Comparison of ENCODE assay signal across 18 mouse cellular contexts in the genomic region with DNA sequence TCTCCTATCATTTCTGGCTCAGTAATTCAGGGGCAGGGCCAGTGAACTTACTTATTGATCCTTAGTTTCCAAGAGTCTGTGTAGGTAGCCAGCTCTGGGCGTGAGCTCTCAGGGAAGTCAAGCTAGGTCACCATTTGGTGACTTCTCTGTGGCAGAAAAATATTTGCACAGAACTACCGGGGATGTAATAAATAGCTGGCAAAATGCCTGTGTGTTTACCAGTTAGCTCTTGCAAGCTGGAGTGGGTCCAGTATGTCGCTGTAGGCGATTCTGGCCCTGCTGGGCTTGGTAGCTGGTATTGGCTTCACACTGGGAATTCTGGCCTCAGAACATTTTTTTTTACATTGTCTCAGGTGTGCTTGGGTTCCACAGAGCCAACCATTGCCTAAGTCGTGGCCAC.
DNase-seq lines count a peak whose midpoint lies in the region; ATAC-seq and TF ChIP-seq lines count a peak whose summit lies in the region.
"Had no signal": no experiment of that assay in that cellular context is flagged by ENCODE, and none has a peak within 500 bp of the region (broad histone marks: within the 10 kb centered on the region; RNA-seq: fewer than 3 reads in every experiment).

No protein-coding gene starts in this region.

- no peak overlapping the region for H3K9ac ChIP-seq in liver, postnatal 0 days (replicated peaks)
- H3K9ac ChIP-seq in liver, embryonic 12.5 days, result no peak overlapping the region
- H3K9ac ChIP-seq: embryonic facial prominence, embryonic 15.5 days; heart, embryonic 12.5 days; hindbrain, embryonic 14.5 days had no signal

- H3K4me2 ChIP-seq in liver, postnatal 0 days (ENCODE audit: low read depth, low read length), result no peak overlapping the region
- H3K4me2 ChIP-seq in liver, embryonic 12.5 days, result no peak overlapping the region
- H3K4me2 ChIP-seq: embryonic facial prominence, embryonic 15.5 days; heart, embryonic 12.5 days; hindbrain, embryonic 14.5 days had no signal

- peak; percentile 66 for DNase-seq in heart, adult 11 months
- DNase-seq in heart, embryonic 10.5 days (ENCODE audit: low spot score), result no peak
- peak; percentile 35 for DNase-seq in kidney, postnatal 14 days
- no peak for DNase-seq in kidney, adult 18-20 months
- no peak for DNase-seq in liver, postnatal 0 days
- DNase-seq in thymus, postnatal 10 days (ENCODE audit: low spot score in 2 of 2), result no peak
- DNase-seq: adrenal gland, postnatal 14 days; embryo, embryonic 11 days; gastrocnemius, postnatal 10 days; heart, adult 2 months had no signal

- no peaks in the 10 kb centered on the region; the same call in 1 of the 2 replicates for H3K4me1 ChIP-seq in heart, embryonic 10.5 days
- no peaks in the 10 kb centered on the region; the same call in 1 of the 2 replicates for H3K4me1 ChIP-seq in liver, postnatal 0 days (ENCODE audit: insufficient read depth)
- no peaks in the 10 kb centered on the region for H3K4me1 ChIP-seq in liver, embryonic 12.5 days
- H3K4me1 ChIP-seq: embryonic facial prominence, embryonic 15.5 days; hindbrain, embryonic 10.5 days had no signal

- no peaks in the 10 kb centered on the region for H3K9me3 ChIP-seq in heart, embryonic 10.5 days
- H3K9me3 ChIP-seq in liver, postnatal 0 days (ENCODE audit: low read length), result no peaks in the 10 kb centered on the region
- H3K9me3 ChIP-seq in liver, embryonic 12.5 days (replicated peaks), result no peaks in the 10 kb centered on the region
- H3K9me3 ChIP-seq: embryonic facial prominence, embryonic 15.5 days; forebrain, embryonic 10.5 days; heart, embryonic 12.5 days; hindbrain, embryonic 10.5 days had no signal

- WGBS in heart, embryonic 10.5 days, result 81% methylated on average over 5 of the region's 5 CpGs
- WGBS in liver, postnatal 0 days (ENCODE audit: insufficient replicate concordance), result 54% methylated on average over 5 of the region's 5 CpGs
- 64% methylated on average over 5 of the region's 5 CpGs for WGBS in liver, embryonic 12.5 days (ENCODE audit: insufficient replicate concordance)

- no peak overlapping the region for H3K4me3 ChIP-seq in heart, embryonic 10.5 days
- no peak overlapping the region for H3K4me3 ChIP-seq in liver, postnatal 0 days (ENCODE audit: low read depth, low read length)
- H3K4me3 ChIP-seq in liver, embryonic 12.5 days, result no peak overlapping the region
- H3K4me3 ChIP-seq: embryonic facial prominence, embryonic 15.5 days; erythroblast, embryonic 14.5 days; forebrain, embryonic 10.5 days; heart, adult 2 months; heart, embryonic 12.5 days; hindbrain, embryonic 10.5 days had no signal

- no peaks in the 10 kb centered on the region for H3K27me3 ChIP-seq in heart, embryonic 10.5 days (ENCODE audit: insufficient read depth, poor library complexity, severe bottlenecking)
- no peaks in the 10 kb centered on the region for H3K27me3 ChIP-seq in liver, postnatal 0 days (ENCODE audit: insufficient read depth, low read length)
- no peaks in the 10 kb centered on the region for H3K27me3 ChIP-seq in liver, embryonic 12.5 days (replicated peaks)
- H3K27me3 ChIP-seq: embryonic facial prominence, embryonic 15.5 days; heart, embryonic 12.5 days had no signal

- H3K36me3 ChIP-seq in heart, embryonic 10.5 days, result no peaks in the 10 kb centered on the region
- H3K36me3 ChIP-seq in liver, postnatal 0 days (replicated peaks; ENCODE audit: insufficient read depth, low read length), result no peaks in the 10 kb centered on the region
- no peaks in the 10 kb centered on the region for H3K36me3 ChIP-seq in liver, embryonic 12.5 days
- H3K36me3 ChIP-seq: embryonic facial prominence, embryonic 15.5 days; forebrain, embryonic 10.5 days; heart, embryonic 12.5 days; hindbrain, embryonic 10.5 days had no signal

- ATAC-seq in liver, postnatal 0 days, result peak; percentile 81
- ATAC-seq in liver, embryonic 12.5 days, result no peak
- ATAC-seq: forebrain, embryonic 16.5 days had no signal

- TF ChIP-seq EP300 in liver, postnatal 0 days (IDR thresholded peaks at IDR 0.05; ENCODE audit: low read depth), result no peak

- TF ChIP-seq CTCF in liver, postnatal 0 days (IDR thresholded peaks at IDR 0.05; ENCODE audit: low read depth), result no peak

- no peak overlapping the region for H3K27ac ChIP-seq in heart, embryonic 10.5 days
- no peak overlapping the region for H3K27ac ChIP-seq in liver, postnatal 0 days (ENCODE audit: low read depth)
- H3K27ac ChIP-seq in liver, embryonic 12.5 days, result no peak overlapping the region
- H3K27ac ChIP-seq: embryonic facial prominence, embryonic 15.5 days; forebrain, embryonic 10.5 days; heart, adult 2 months; hindbrain, embryonic 10.5 days; hindbrain, embryonic 14.5 days had no signal

Comparison
In these comparisons a context has a peak if more than half of its experiments do, and no peak if none do; other contexts are left out.
1. DNase-seq: peak in heart, adult 11 months (single experiment) and kidney, postnatal 14 days (single experiment); none in heart, embryonic 10.5 days (single experiment), kidney, adult 18-20 months (single experiment), liver, postnatal 0 days (single experiment) and thymus, postnatal 10 days (0 of 2).